Mouse (Mus musculus) C2C12 (cell line): ENCODE measurements around the gene Slamf6. TPM values are rescaled to one million over a fixed set of nuclear protein-coding genes. Genes with fewer than 3 reads are reported as not detected.
"Not testable (repeated sequence)": the region's sequence is repeated elsewhere in the genome, so short reads cannot be mapped to it uniquely, and the experiment has no call there.

Experiments
- H3K27me3 ChIP-seq: one replicate; pipeline ENCODE4 v1.6.1; 2011; ENCODE audit not compliant: control insufficient read depth, insufficient read depth, insufficient read length
- H3K36me3 ChIP-seq: one replicate; pipeline ENCODE4 v1.6.1; 2011; ENCODE audit not compliant: control insufficient read depth, insufficient read depth
- H3K4me3 ChIP-seq: one replicate; pipeline ENCODE4 v1.5.1; 2011; ENCODE audit warnings: mild to moderate bottlenecking, control low read depth; ENCODE audit not compliant: poor library complexity, insufficient read depth, severe bottlenecking
- H3K79me2 ChIP-seq: one replicate; pipeline ENCODE4 v1.6.1; 2011; ENCODE audit not compliant: control insufficient read depth, insufficient read depth
- H3K79me3 ChIP-seq: one replicate; pipeline ENCODE4 v1.6.1; 2011; ENCODE audit warnings: low read depth, control low read depth
- H3ac ChIP-seq: one replicate; pipeline ENCODE3; 2011; ENCODE audit warnings: low read depth; ENCODE audit not compliant: control insufficient read depth, insufficient read length
- CEBPB ChIP-seq: IDR thresholded peaks from one replicate; pipeline ENCODE4 v1.6.1; 2011; ENCODE audit warnings: low read depth, mild to moderate bottlenecking, control low read depth, moderate library complexity
- CTCF ChIP-seq: IDR thresholded peaks from one replicate; pipeline ENCODE4 v1.5.1; 2011; ENCODE audit not compliant: control insufficient read depth, insufficient read depth, insufficient read length
- FOSL1 ChIP-seq: IDR thresholded peaks from one replicate; pipeline ENCODE4 v1.8.0; 2011; ENCODE audit warnings: mild to moderate bottlenecking, low read length; ENCODE audit not compliant: poor library complexity, insufficient read depth, severe bottlenecking
- MAX ChIP-seq: IDR thresholded peaks from one replicate; pipeline ENCODE4 v1.6.1; 2011; ENCODE audit warnings: mild to moderate bottlenecking, control low read depth
- MYOD1 ChIP-seq: IDR thresholded peaks from one replicate; pipeline ENCODE4 v1.6.1; 2011; ENCODE audit warnings: low read depth; ENCODE audit not compliant: control insufficient read depth, insufficient read length
- MYOG ChIP-seq: IDR thresholded peaks from one replicate; pipeline ENCODE4 v1.6.1; 2011; ENCODE audit not compliant: control insufficient read depth, insufficient read length; ENCODE audit errors: extremely low read depth
- USF1 ChIP-seq: IDR thresholded peaks from one replicate; pipeline ENCODE4 v1.6.1; 2011; ENCODE audit warnings: low read depth, mild to moderate bottlenecking, control low read depth, moderate library complexity
- long read RNA-seq, 2 experiments: library from polyadenylated mRNA; unstranded; transcript quantifications; one replicate each; pipeline ENCODE4 v2.0.0; 2019 to 2020
- polyA plus RNA-seq: library from polyadenylated mRNA; unstranded; fragments of >200 nt; fragmentation: generic; extraction: Trizol; gene quantifications from one replicate; pipeline ENCODE4 v1.2.1, GENCODE M21; 2012; ENCODE audit warnings: missing spikeins

Gene Slamf6
- not detected for polyA plus RNA-seq
- long read RNA-seq, experiment 1 = 0 reads
- long read RNA-seq, experiment 2 = 0 reads

GRCm38 (mm10) chr1:171917305-171918039 is at the start of gene Slamf6:
TSS of gene Slamf6 (plus strand) at chr1:171917515.
- Histone ChIP-seq H3K4me3 (no peak within 1 kb of the TSS), H3K27me3 (no peaks in the 10 kb centered on the region), H3ac (no peak within 1 kb of the TSS), H3K79me3 (no peaks in the 10 kb centered on the region), H3K79me2 (no peaks in the 10 kb centered on the region), H3K36me3 (no peaks in the 10 kb centered on the region)
- TF ChIP-seq USF1 (no peak), MYOD1 (no peak), MAX (no peak), MYOG (no peak), FOSL1 (no peak), CTCF (no peak)

DNA sequence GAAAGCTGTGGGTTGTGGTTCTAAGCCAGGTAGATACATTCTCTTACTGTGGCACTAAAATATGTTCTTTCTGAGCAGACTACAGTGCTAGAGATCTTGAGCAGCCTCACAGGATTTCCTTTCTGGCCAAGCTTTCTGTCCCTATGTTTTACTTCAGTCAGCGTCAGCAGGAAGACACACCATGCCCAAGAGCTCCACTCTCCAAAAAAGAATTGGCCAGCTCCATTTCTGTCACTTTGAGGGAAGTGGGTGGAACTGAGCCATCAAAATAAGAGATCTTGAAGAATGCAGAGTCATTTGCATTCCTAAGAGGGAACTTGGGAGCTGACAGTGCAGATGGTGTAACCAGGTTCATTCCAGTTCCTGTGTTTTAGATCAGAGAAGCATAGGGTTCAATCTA is 30.3 kb upstream of the Slamf6 start:
- H3K79me3 ChIP-seq = no peaks in the 10 kb centered on the region
- TF ChIP-seq MYOG (no peak), CEBPB (no peak), FOSL1 (no peak), CTCF (no peak), USF1 (no peak), MAX (no peak), MYOD1 (no peak)
- no peak overlapping the region for H3ac ChIP-seq
- H3K79me2 ChIP-seq = no peaks in the 10 kb centered on the region
- H3K4me3 ChIP-seq = no peak overlapping the region
- H3K36me3 ChIP-seq = no peaks in the 10 kb centered on the region
- no peaks in the 10 kb centered on the region for H3K27me3 ChIP-seq

DNA sequence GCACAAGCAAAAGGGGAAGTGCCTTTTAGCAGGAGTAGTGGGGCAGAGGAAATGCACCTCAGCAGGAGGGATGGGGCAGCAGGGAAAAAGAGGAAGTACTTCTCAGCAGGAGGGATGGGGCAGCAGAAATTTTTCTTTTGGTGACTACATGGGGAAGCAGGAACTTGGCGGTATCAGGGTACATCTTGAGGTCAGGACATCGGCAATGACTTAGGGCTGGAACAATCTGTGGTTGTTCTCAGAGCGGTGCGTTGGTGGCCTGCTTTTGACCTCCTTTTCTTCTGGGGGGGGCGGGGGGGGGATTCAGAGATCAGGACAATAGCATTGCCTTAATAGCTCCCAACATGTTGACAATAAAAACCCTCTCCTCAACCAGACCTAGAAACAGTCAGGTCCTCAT is 22.0 kb upstream of the Slamf6 start, which contains the start of gene Gm10521:
Gene Gm10521, plus strand, starts transcription at position 301 of the 400 bp plus-strand sequence.
- H3ac ChIP-seq, H3K79me2 ChIP-seq, H3K4me3 ChIP-seq, H3K27me3 ChIP-seq, H3K36me3 ChIP-seq, H3K79me3 ChIP-seq: not testable (repeated sequence)

- Histone ChIP-seq H3K79me2 (no peaks in the 10 kb centered on the region), H3K27me3 (no peaks in the 10 kb centered on the region), H3ac (no peak overlapping the region), H3K4me3 (no peak overlapping the region), H3K36me3 (no peaks in the 10 kb centered on the region), H3K79me3 (no peaks in the 10 kb centered on the region)
- TF ChIP-seq CEBPB = no peak
- no peak for TF ChIP-seq CTCF
- TF ChIP-seq MAX = no peak
- no peak for TF ChIP-seq MYOG
- no peak for TF ChIP-seq FOSL1
- TF ChIP-seq MYOD1 = no peak
- no peak for TF ChIP-seq USF1
These were observed 13.3 kb upstream of the Slamf6 start for GRCm38 (mm10) chr1:171904011-171904410.

- no peak overlapping the region for H3ac ChIP-seq
- TF ChIP-seq MAX = no peak
- TF ChIP-seq MYOG = no peak
- TF ChIP-seq USF1 = no peak
- no peak for TF ChIP-seq FOSL1
- no peak for TF ChIP-seq CEBPB
- TF ChIP-seq MYOD1 = no peak
- no peak for TF ChIP-seq CTCF
- H3K79me2 ChIP-seq = no peaks in the 10 kb centered on the region
- no peaks in the 10 kb centered on the region for H3K27me3 ChIP-seq
- no peaks in the 10 kb centered on the region for H3K79me3 ChIP-seq
- no peaks in the 10 kb centered on the region for H3K36me3 ChIP-seq
- H3K4me3 ChIP-seq = no peak overlapping the region
These were observed 1.5 kb upstream of the Slamf6 start for GRCm38 (mm10) chr1:171915638-171916458.

DNA sequence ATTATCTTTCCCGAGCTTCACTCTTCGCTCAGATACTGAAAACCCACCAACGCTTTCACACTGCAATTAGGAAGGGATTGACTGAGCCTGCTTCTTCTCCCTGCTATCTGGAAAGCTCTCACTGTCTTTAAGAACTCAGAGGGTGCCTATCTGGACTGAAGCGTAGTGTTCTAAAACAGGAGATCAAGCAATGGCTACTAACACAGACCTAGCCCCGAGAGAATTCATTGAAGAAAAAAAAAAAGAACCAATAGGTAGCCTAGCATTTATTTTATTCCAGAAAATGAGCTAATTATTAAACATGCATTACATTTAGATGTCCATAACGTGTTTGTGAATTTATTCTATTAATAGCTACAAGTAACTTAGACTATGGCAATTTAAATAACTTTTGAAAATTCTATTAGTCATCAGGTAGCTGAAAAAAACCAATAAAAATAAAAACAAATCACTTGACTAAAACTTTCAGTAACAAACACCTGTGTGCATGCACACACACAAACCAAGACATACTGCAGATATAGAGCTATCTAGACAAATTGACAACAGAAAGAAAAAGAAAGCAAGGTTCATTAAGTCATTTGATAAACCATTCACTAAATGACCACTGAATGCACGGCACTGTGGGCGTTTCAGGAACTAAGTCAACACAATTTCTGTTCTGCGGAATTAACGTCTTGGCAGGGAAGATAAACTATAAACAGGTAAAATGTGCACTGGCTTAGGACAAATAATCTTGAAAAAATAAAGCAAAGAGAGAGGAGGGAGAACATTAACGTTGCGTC is 1.0 kb downstream of the Slamf6 start:
- no peaks in the 10 kb centered on the region for H3K27me3 ChIP-seq
- H3K79me3 ChIP-seq = no peaks in the 10 kb centered on the region
- H3K79me2 ChIP-seq = no peaks in the 10 kb centered on the region
- no peaks in the 10 kb centered on the region for H3K36me3 ChIP-seq
- H3ac ChIP-seq = no peak overlapping the region
- H3K4me3 ChIP-seq = no peak overlapping the region
- no peak for TF ChIP-seq CEBPB
- TF ChIP-seq MYOD1 = no peak
- TF ChIP-seq MAX = no peak
- no peak for TF ChIP-seq MYOG
- no peak for TF ChIP-seq CTCF
- TF ChIP-seq FOSL1 = no peak
- TF ChIP-seq USF1 = no peak
